ENCODE assay signal across 9 mouse cellular contexts in the genomic region with DNA sequence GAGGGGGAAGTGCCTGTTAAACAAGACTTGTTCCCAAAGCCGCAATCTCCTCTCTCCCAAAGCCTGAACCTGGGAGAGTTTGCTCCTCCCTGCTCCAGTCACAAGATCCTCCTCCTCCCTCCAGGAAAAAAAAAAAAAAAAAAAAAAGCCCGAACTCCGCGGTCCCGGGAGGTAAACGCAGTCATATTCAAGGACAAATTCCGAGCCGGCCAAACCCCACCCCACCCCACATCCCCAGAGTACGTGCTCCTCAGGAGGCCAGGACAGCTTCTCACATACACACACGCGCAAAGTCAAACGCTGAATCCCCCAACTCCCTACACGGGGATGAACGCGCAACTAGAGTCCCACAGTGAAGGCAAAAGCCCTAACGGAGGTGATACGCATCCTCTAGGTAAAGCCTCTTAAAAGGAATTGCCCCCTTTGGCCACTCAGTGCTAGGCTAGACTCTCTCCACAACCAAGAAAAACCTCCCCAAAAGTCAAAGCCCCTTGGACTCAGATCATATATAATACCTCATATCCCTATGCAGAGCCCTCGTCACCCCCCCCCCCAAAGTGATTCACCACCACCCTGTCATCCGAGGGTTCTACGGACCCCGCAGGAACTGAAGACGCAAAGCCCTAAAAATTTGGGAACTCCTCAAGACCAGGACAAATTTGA. TPM values are rescaled to one million over a fixed set of nuclear protein-coding genes. Genes with fewer than 3 reads are reported as not detected.
DNase-seq lines count a peak whose midpoint lies in the region; ATAC-seq and TF ChIP-seq lines count a peak whose summit lies in the region.
"Had no signal": no experiment of that assay in that cellular context is flagged by ENCODE, and none has a peak within 500 bp of the region (broad histone marks: within the 10 kb centered on the region; RNA-seq: fewer than 3 reads in every experiment).

No protein-coding gene starts in this region.

- no peak overlapping the region for H3K9ac ChIP-seq in heart, postnatal 0 days (replicated peaks; ENCODE audit: low read depth, low read length)
- H3K9ac ChIP-seq in forebrain, postnatal 0 days, result peak overlapping the region; percentile 65; the same call in 1 of the 2 replicates
- peak overlapping the region; percentile 64; the same call in 1 of the 2 replicates for H3K9ac ChIP-seq in midbrain, embryonic 13.5 days (replicated peaks)

- no peaks in the 10 kb centered on the region for H3K36me3 ChIP-seq in heart, postnatal 0 days (replicated peaks; ENCODE audit: control insufficient read depth, insufficient read depth, low read length)
- peaks cover 16% of the 10 kb centered on the region for H3K36me3 ChIP-seq in forebrain, postnatal 0 days (ENCODE audit: insufficient read depth)
- H3K36me3 ChIP-seq in midbrain, embryonic 13.5 days, result no peaks in the 10 kb centered on the region

- no peak for TF ChIP-seq EP300 in heart, postnatal 0 days (IDR thresholded peaks at IDR 0.05; ENCODE audit: low read depth)

- DNase-seq in heart, postnatal 0 days (ENCODE audit: low spot score), result no peak
- DNase-seq in heart, postnatal 4 days, result no peak
- peak; percentile 91 for DNase-seq in brain, adult 2 months (ENCODE audit: low read depth, low spot score)
- no peak for DNase-seq in forebrain, postnatal 0 days
- no peak for DNase-seq in thymus, postnatal 4 days
- DNase-seq in left cerebral cortex, postnatal 10 days (ENCODE audit: extremely low spot score in 1 of 2, low spot score in 2 of 2), result no peak
- no peak for DNase-seq in retina, embryonic 14.5 days (ENCODE audit: low spot score)

- peak overlapping the region; percentile 66 for H3K4me2 ChIP-seq in heart, postnatal 0 days (ENCODE audit: low read depth, low read length)
- H3K4me2 ChIP-seq in forebrain, postnatal 0 days (ENCODE audit: low read depth), result peak overlapping the region; percentile 73
- peak overlapping the region; percentile 78 for H3K4me2 ChIP-seq in midbrain, embryonic 13.5 days (replicated peaks)

- intact Hi-C loops in left cerebral cortex, postnatal 10 days (cut with DNase I), result loop anchor here (2.0 kb wide), 1 partner anchor 63 kb away; no protein-coding TSS in a partner anchor

- 2% methylated on average over 22 of the region's 22 CpGs for WGBS in heart, postnatal 0 days
- WGBS in forebrain, postnatal 0 days, result 3% methylated on average over 22 of the region's 22 CpGs
- WGBS in midbrain, embryonic 13.5 days, result 2% methylated on average over 22 of the region's 22 CpGs

- peaks cover 78% of the 10 kb centered on the region for H3K27me3 ChIP-seq in heart, postnatal 0 days (ENCODE audit: control insufficient read depth, insufficient read depth, low read length)
- H3K27me3 ChIP-seq in forebrain, postnatal 0 days (ENCODE audit: insufficient read depth, low read length), result peaks cover 38% of the 10 kb centered on the region
- peaks cover 95% of the 10 kb centered on the region for H3K27me3 ChIP-seq in midbrain, embryonic 13.5 days

- ATAC-seq in heart, postnatal 0 days (ENCODE audit: insufficient read depth, low read depth), result no peak
- ATAC-seq in forebrain, postnatal 0 days, result no peak; the same call in 1 of the 2 replicates
- 0 out of 2 replicates have a peak, but pooled peaks have one; percentile 21 for ATAC-seq in midbrain, embryonic 13.5 days

- TF ChIP-seq CTCF in heart, postnatal 0 days (IDR thresholded peaks at IDR 0.05; ENCODE audit: low read depth), result no peak
- no peak for TF ChIP-seq CTCF in forebrain, postnatal 0 days (IDR thresholded peaks at IDR 0.05; ENCODE audit: low read depth)

- 0 out of 2 replicates have a peak, but pooled peaks cover 7% of the 10 kb centered on the region for H3K4me1 ChIP-seq in heart, postnatal 0 days (ENCODE audit: control insufficient read depth, insufficient read depth)
- H3K4me1 ChIP-seq in forebrain, postnatal 0 days (ENCODE audit: insufficient read depth), result no peaks in the 10 kb centered on the region
- H3K4me1 ChIP-seq in midbrain, embryonic 13.5 days (replicated peaks), result peaks cover 14% of the 10 kb centered on the region

- no peak overlapping the region for H3K4me3 ChIP-seq in heart, postnatal 0 days (ENCODE audit: low read depth, low read length)
- peak overlapping the region; percentile 61 for H3K4me3 ChIP-seq in forebrain, postnatal 0 days (ENCODE audit: low read depth, low read length)
- H3K4me3 ChIP-seq in midbrain, embryonic 13.5 days (replicated peaks), result peak overlapping the region; percentile 52

- H3K9me3 ChIP-seq in heart, postnatal 0 days (replicated peaks; ENCODE audit: control insufficient read depth, low read length), result no peaks in the 10 kb centered on the region
- H3K9me3 ChIP-seq in forebrain, postnatal 0 days (ENCODE audit: low read length), result no peaks in the 10 kb centered on the region
- no peaks in the 10 kb centered on the region for H3K9me3 ChIP-seq in midbrain, embryonic 13.5 days

- no peak overlapping the region for H3K27ac ChIP-seq in heart, postnatal 0 days (ENCODE audit: low read depth)
- H3K27ac ChIP-seq in forebrain, postnatal 0 days (ENCODE audit: low read depth, low read length), result no peak overlapping the region
- H3K27ac ChIP-seq in midbrain, embryonic 13.5 days, result no peak overlapping the region

RNA-seq across cellular contexts. Expression of gene Gm20479, which starts 38.4 kb away (rescaled TPM):
- total RNA-seq in heart, postnatal 0 days (2014; rRNA removed; ENCODE audit: low replicate concordance), result 2.0 TPM in 1 of 2 replicates, not detected in the other
- polyA plus RNA-seq in heart, postnatal 0 days (2015; fragmentation: Nextera tagmentation; extraction: Ambion mirVana), result 0.46 TPM in 1 of 2 replicates, not detected in the other
- 1 to 10 TPM in 1 of 2 experiments, not detected in 1; 3.7 TPM for total RNA-seq in heart, postnatal 4 days (2021)
- not detected in 2 replicates for total RNA-seq in forebrain, postnatal 0 days (2014; rRNA removed)
- not detected in 2 replicates for polyA plus RNA-seq in forebrain, postnatal 0 days (2015; fragmentation: Nextera tagmentation; extraction: Ambion mirVana)
- 0.53 TPM in 1 of 2 replicates, not detected in the other for polyA plus RNA-seq in midbrain, embryonic 13.5 days (2015; fragmentation: Nextera tagmentation; extraction: Ambion mirVana)
- total RNA-seq in left cerebral cortex, postnatal 10 days (2021), result not detected
- total RNA-seq: hematopoietic stem cell, adult 5-6 weeks had no signal

RNA-seq across cellular contexts. Expression of gene Shkbp1, which starts 39.8 kb away (rescaled TPM):
- 16.7 and 21.0 TPM in 2 replicates for total RNA-seq in heart, postnatal 0 days (2014; rRNA removed; ENCODE audit: low replicate concordance)
- polyA plus RNA-seq in heart, postnatal 0 days (2015; fragmentation: Nextera tagmentation; extraction: Ambion mirVana), result 14.2 and 18.3 TPM in 2 replicates
- total RNA-seq in heart, postnatal 4 days (2021), result 10 to 100 TPM; 18.4 to 19.8 TPM
- total RNA-seq in forebrain, postnatal 0 days (2014; rRNA removed), result 30.2 and 35.6 TPM in 2 replicates
- 31.8 and 33.1 TPM in 2 replicates for polyA plus RNA-seq in forebrain, postnatal 0 days (2015; fragmentation: Nextera tagmentation; extraction: Ambion mirVana)
- polyA plus RNA-seq in midbrain, embryonic 13.5 days (2015; fragmentation: Nextera tagmentation; extraction: Ambion mirVana), result 67.2 and 84.3 TPM in 2 replicates
- total RNA-seq in left cerebral cortex, postnatal 10 days (2021), result 10 to 100 TPM; 24.7 to 27.9 TPM

RNA-seq across cellular contexts. Expression of gene Sptbn4, which starts 51.8 kb away (rescaled TPM):
- total RNA-seq in heart, postnatal 0 days (2014; rRNA removed; ENCODE audit: low replicate concordance), result 0.12 TPM in 1 of 2 replicates, not detected in the other
- polyA plus RNA-seq in heart, postnatal 0 days (2015; fragmentation: Nextera tagmentation; extraction: Ambion mirVana), result 0.05 and 0.07 TPM in 2 replicates
- total RNA-seq in heart, postnatal 4 days (2021), result under 1 TPM; 0.32 to 0.50 TPM
- total RNA-seq in forebrain, postnatal 0 days (2014; rRNA removed), result 18.8 and 22.3 TPM in 2 replicates
- 2.5 and 3.8 TPM in 2 replicates for polyA plus RNA-seq in forebrain, postnatal 0 days (2015; fragmentation: Nextera tagmentation; extraction: Ambion mirVana)
- 1.1 and 2.2 TPM in 2 replicates for polyA plus RNA-seq in midbrain, embryonic 13.5 days (2015; fragmentation: Nextera tagmentation; extraction: Ambion mirVana)
- total RNA-seq in left cerebral cortex, postnatal 10 days (2021), result 10 to 100 TPM; 89.7 to 99.2 TPM
- total RNA-seq: hematopoietic stem cell, adult 5-6 weeks had no signal

RNA-seq across cellular contexts. Expression of gene Blvrb, which starts 52.1 kb away (rescaled TPM):
- 36.4 and 59.7 TPM in 2 replicates for total RNA-seq in heart, postnatal 0 days (2014; rRNA removed; ENCODE audit: low replicate concordance)
- polyA plus RNA-seq in heart, postnatal 0 days (2015; fragmentation: Nextera tagmentation; extraction: Ambion mirVana), result 33.3 and 34.4 TPM in 2 replicates
- 10 to 100 TPM; 36.3 to 44.5 TPM for total RNA-seq in heart, postnatal 4 days (2021)
- total RNA-seq in forebrain, postnatal 0 days (2014; rRNA removed), result 11.6 and 14.3 TPM in 2 replicates
- polyA plus RNA-seq in forebrain, postnatal 0 days (2015; fragmentation: Nextera tagmentation; extraction: Ambion mirVana), result 16.3 and 18.9 TPM in 2 replicates
- polyA plus RNA-seq in midbrain, embryonic 13.5 days (2015; fragmentation: Nextera tagmentation; extraction: Ambion mirVana), result 14.8 and 16.1 TPM in 2 replicates
- 10 to 100 TPM; 11.8 to 12.7 TPM for total RNA-seq in left cerebral cortex, postnatal 10 days (2021)

RNA-seq across cellular contexts. Expression of gene Ltbp4, which starts 58.2 kb away (rescaled TPM):
- total RNA-seq in heart, postnatal 0 days (2014; rRNA removed; ENCODE audit: low replicate concordance), result 150 TPM in 2 replicates
- polyA plus RNA-seq in heart, postnatal 0 days (2015; fragmentation: Nextera tagmentation; extraction: Ambion mirVana), result 56.9 and 61.7 TPM in 2 replicates
- 100 to 1,000 TPM; 238 to 255 TPM for total RNA-seq in heart, postnatal 4 days (2021)
- total RNA-seq in forebrain, postnatal 0 days (2014; rRNA removed), result 13.4 and 26.7 TPM in 2 replicates
- polyA plus RNA-seq in forebrain, postnatal 0 days (2015; fragmentation: Nextera tagmentation; extraction: Ambion mirVana), result 8.3 and 11.7 TPM in 2 replicates
- polyA plus RNA-seq in midbrain, embryonic 13.5 days (2015; fragmentation: Nextera tagmentation; extraction: Ambion mirVana), result 8.0 and 9.1 TPM in 2 replicates
- total RNA-seq in left cerebral cortex, postnatal 10 days (2021), result 10 to 100 TPM; 52.3 to 57.5 TPM
- total RNA-seq: hematopoietic stem cell, adult 5-6 weeks had no signal

Comparison
In these comparisons a context has a peak if more than half of its experiments do, and no peak if none do; other contexts are left out.
1. RNA of gene Sptbn4, which starts 51.8 kb away (total RNA-seq): 89.7 to 99.2 TPM in left cerebral cortex, postnatal 10 days and 18.8 to 22.3 TPM in forebrain, postnatal 0 days; 0.32 to 0.50 TPM in heart, postnatal 4 days and 0.12 TPM in heart, postnatal 0 days; every median in the first group is over 10 times any median in the second.
2. Peak in every context shown above with its lines, with median percentiles within 50 percentile points of each other: H3K4me2 ChIP-seq.